Mouse (Mus musculus): ENCODE measurements at regions not wholly inside any gene's neighbourhood (a gene's known extent, or its start where the extent isn't known, plus 50 kb on each side); places are given as distances from the start of the nearest gene placed in this dataset.
"Not testable (repeated sequence)": the region's sequence is repeated elsewhere in the genome, so short reads cannot be mapped to it uniquely, and the experiment has no call there.

DNA sequence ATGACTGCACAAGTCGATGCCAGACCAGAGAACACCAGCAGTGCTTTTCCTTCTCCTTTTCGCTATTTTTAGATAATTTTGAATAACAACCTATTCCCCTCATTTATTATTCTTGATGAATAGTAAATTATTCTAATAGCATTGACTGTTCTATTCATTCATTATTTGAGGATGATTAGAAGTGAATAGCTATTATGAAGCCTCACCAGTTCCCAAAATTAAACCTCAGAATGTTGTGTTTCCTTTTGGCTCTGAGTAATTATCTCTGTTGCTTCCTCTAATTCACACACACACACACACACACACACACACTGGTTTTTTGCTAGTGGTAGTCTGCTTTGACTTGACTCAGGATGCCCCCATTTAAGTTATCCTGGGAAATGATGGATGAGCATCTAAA is 540.7 kb downstream of the Cypt12 start:
- in situ Hi-C loops (cut with MboI; ENCODE audit: unreplicated experiment in 2 of 2): no loop called here

DNA sequence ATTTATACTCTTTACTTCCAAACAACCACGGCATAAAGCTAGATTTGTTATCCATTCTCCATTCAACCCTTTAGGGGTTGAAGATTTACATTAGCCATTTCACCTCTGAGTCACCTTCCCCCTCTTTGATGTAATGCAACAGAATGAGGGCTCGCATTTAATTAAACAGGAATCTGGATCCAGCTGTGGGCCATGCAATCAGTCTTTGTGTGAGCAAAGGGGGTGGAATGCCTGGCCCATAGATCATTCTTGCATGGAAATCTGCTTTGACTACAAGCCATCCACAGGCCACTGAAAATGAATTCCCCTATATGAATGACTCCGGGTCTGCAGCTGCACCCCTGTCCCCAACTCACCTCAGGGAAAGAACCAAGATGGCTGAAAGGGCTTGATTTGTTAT is 574.4 kb downstream of the Cypt12 start:
- in situ Hi-C loops (cut with MboI; ENCODE audit: unreplicated experiment in 2 of 2): no loop called here

GRCm38 (mm10) chr3:18524011-18524410 is 575.8 kb downstream of the Cypt12 start:
- in situ Hi-C loops (cut with MboI; ENCODE audit: unreplicated experiment in 2 of 2): no loop called here

DNA sequence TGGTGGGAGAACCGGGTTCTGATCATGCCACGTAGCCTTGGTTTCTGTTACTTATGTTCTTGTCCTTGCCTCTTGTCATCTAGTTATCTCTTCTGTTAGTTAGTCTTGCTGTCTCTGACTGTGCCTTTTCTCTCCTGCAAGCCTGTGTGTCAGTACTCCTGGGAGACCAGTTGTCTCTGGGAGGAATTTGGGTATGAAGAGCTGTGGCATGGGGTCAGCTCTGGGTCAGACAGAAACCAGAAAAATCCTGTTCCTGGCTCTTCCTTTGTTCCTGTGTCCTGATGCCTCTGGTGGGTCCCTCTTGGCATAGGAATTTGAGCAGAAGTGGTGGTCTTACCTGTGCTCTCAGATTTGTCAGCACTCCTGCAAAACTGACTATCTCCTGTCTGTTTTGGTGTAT is 609.0 kb downstream of the Cypt12 start:
- in situ Hi-C loops (cut with MboI; ENCODE audit: unreplicated experiment in 2 of 2): no loop called here

DNA sequence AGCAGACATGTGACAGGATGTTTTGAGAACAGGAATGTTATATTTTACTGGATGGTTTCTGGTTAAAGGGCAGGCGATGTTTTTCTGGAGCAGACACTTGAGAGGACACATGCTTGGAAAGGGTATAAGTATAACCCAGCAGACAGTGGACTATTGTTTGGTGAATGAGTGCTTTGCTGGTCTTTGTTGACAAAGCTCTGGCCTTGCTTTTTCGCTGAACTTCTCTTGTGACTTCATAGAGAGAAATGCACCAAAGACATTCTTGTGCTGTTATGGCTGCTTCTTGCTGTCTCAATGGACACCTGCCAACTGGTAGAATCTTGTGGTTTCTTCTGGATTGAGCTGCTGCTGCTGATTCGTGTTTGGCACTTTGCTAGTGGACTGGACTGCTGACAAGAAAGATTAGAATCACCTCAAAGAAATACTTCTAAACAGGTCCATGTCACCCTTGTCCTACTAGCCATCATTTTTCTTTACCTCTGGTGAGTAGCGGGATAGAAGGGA is 612.1 kb downstream of the Cypt12 start:
- in situ Hi-C loops (cut with MboI; ENCODE audit: unreplicated experiment in 2 of 2): no loop called here

GRCm38 (mm10) chr3:18580911-18581626 is 632.9 kb downstream of the Cypt12 start:
- in situ Hi-C loops (cut with MboI; ENCODE audit: unreplicated experiment in 2 of 2): not testable (repeated sequence)

- in situ Hi-C loops (cut with MboI; ENCODE audit: unreplicated experiment in 2 of 2): no loop called here
Measured at GRCm38 (mm10) chr3:18620608-18621007, 672.4 kb downstream of the Cypt12 start.

DNA sequence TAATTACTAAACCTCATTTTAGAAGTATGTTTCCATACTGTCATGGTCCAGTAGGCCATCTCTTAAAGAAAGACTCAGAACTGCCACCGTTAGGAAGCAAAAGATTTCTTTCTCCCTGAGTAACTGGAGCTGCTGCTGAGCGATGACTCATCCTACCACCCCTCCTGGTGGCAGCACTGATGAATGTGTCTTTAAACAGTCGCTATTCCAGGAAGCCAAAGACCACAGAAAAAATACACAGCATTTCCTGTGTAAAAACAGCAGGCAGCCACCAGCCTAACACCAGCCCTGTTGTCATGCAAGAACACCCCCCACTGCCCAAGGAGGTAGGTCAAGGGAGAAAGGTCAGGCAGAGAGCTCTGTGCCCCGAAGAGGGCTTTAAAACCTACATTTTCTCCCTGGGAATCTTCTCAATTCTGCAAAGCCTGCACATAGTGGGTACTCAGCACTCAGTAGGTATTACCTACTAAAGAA is 675.7 kb downstream of the Cypt12 start:
- in situ Hi-C loops (cut with MboI; ENCODE audit: unreplicated experiment in 2 of 2): no loop called here

DNA sequence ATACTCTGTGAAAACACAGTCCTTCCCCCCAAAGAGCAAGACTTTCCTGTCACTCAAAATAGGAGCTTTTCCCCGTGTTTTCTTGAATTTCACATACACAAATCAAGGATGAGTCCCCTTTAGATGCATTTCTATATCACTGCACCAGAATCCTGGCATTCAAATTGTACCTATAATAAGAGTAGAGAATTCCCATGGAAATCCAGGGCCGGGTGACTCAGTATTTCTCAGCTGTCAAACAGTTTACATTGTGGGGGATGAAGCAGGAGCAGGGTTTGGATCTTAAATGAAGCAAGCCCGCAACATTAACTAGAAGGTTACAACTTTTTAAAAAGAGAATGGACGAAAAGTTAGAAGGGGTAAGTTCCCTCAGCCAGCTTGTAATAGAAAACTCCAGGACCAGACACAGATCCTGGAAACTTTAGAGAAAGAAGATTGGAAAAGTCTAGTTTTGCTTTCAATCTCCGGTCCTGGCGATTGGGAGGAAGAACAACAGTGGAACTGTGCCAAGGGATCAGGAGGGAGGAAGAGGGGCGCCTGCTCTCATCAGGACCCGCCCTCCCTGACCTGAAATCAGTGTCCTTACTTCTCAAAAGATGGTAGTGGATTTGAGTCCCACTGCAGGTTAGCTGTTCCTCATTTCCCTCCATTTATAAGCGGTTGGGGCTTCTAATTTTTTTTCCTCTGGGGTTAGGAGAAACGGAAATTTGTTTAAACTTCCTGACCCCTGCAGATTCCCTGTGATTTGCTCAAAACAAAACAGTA is 676.4 kb downstream of the Cypt12 start:
- in situ Hi-C loops (cut with MboI; ENCODE audit: unreplicated experiment in 2 of 2): no loop called here

DNA sequence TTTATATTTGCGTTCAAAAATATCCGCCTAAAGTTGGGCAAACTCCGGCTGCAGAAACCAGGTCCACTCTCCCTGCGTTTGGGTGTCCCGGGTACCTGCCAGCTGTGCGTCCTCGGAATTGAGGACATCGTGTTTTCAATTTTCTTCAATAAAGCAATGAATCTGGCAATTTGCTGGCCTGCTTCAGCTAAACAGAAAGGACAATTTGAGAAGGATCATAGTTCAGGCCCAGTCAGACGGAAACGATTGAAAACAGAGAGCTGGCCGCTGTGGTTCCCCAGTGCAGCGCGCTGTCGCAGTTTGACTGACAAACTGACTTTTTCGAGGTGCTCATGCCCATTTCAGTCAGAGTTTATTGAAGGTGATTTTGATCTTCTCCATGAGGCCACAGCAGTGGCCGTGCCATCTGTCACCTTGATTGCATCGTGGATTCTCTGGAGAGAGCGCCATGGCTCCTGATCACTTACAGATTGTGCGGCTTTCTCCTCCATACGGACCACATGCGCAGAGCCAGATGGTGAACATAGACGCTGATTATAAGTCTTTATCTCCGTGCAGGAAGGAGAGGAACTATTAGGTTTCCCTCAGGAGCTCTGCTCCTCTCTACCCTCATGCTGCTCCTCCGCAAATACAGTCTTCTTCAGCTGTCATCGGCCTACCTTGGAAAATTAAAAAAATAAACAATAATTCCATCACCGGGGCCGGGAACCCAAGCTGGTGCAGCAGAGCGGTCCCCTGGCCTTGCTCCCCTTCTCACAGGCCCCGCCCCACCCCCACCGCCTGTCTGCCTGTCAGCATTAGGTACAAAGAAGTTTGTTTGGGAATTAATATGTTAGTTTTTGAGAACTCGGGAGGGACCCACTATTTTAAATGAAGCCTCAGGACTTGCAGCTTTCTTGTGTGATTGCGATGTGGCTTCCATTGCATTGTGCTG is 677.5 kb downstream of the Cypt12 start:
- in situ Hi-C loops (cut with MboI; ENCODE audit: unreplicated experiment in 2 of 2): no loop called here

GRCm38 (mm10) chr3:18626375-18626774 is 678.2 kb downstream of the Cypt12 start:
- in situ Hi-C loops (cut with MboI; ENCODE audit: unreplicated experiment in 2 of 2): no loop called here

DNA sequence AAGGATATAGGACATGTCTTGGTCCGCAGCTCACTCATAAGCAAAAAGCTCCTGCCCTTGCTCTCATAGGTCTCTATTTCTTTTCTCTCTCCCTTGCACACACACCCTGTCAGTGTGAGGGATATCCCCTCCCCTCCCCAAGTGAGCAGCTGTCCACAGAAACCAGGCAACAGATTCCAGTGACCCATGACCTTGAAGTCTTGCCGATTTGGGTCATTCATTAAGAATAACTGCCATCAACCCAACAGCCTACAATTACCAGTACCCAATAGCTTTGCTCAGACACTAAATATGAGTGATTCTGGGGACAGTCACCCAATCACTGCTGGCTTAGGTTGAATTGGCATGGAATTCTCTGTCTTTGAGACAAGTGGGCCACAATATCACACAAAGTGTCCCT is 678.6 kb downstream of the Cypt12 start:
- in situ Hi-C loops (cut with MboI; ENCODE audit: unreplicated experiment in 2 of 2): no loop called here

GRCm38 (mm10) chr3:18629233-18629632 is 681.0 kb downstream of the Cypt12 start:
- in situ Hi-C loops (cut with MboI; ENCODE audit: unreplicated experiment in 2 of 2): no loop called here

- in situ Hi-C loops (cut with MboI; ENCODE audit: unreplicated experiment in 2 of 2): no loop called here
Measured at GRCm38 (mm10) chr3:18631601-18632000, 683.4 kb downstream of the Cypt12 start.

GRCm38 (mm10) chr3:18634855-18635254 is 686.6 kb downstream of the Cypt12 start:
- in situ Hi-C loops (cut with MboI; ENCODE audit: unreplicated experiment in 2 of 2): no loop called here

- in situ Hi-C loops (cut with MboI; ENCODE audit: unreplicated experiment in 2 of 2): no loop called here
Measured at GRCm38 (mm10) chr3:18637553-18637952, 689.3 kb downstream of the Cypt12 start.

DNA sequence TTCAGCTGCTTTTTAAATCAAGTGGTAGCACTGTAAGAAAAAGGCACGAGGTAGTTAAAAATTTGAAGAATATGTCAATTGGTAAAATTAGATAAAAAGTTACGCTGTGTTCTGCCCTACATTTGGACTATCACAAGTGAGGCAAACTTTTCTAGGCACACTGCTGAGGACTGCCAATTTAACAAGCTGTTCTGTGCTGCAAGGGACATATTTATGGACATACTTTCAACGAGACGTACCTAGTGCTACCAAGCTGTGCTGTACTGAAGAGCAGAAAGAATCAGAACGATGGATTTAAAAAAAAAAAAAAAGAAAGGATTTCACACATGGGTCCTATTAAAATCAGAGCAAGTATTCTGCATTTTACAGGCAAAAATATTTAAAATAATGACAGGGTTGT is 692.1 kb downstream of the Cypt12 start:
- in situ Hi-C loops (cut with MboI; ENCODE audit: unreplicated experiment in 2 of 2): no loop called here

- in situ Hi-C loops (cut with MboI; ENCODE audit: unreplicated experiment in 2 of 2): no loop called here
Measured at GRCm38 (mm10) chr3:18641688-18642087, 693.5 kb downstream of the Cypt12 start.

DNA sequence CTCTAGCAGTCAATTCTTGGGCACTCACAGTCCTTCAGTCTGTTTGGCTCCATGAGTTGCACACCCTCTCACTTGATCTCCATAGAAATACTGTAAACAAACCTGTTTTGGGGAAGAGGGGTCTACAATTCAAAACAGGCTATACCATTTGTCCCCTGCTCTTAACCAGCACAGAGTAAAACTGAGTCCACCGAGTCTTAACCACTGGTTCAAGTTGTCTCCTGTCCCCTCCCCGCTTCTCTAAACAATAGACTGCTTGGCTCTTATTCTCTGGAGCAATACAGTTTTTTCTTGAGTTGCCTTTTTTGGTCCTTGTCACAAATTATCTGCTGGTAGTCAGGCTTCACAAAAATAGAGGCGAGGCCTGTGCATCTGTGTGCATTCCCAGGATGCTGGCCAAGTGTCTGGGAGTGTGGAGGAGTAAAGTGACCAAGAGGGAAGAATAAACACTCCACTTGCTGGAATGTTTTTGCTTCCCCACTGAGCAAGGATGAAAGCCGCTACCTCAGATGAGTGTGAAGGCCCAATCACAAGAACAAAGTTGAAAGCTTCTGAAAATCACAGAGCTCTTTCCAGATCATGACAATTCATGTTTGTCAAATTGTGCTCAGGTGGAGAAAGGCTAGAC is 695.3 kb downstream of the Cypt12 start:
- in situ Hi-C loops (cut with MboI; ENCODE audit: unreplicated experiment in 2 of 2): no loop called here

GRCm38 (mm10) chr3:18645481-18645880 is 697.3 kb downstream of the Cypt12 start:
- in situ Hi-C loops (cut with MboI; ENCODE audit: unreplicated experiment in 2 of 2): no loop called here

All from v-Abl transformed pro-B cells (cell line).